Mouse (Mus musculus): ENCODE measurements around the gene Abcc8.
"Not testable (repeated sequence)": the region's sequence is repeated elsewhere in the genome, so short reads cannot be mapped to it uniquely, and the experiment has no call there.

Gene Abcc8

GRCm38 (mm10) chr7:46179431-46180275 lies at the start of gene Abcc8:
Abcc8 (minus strand) TSS chr7:46180033.
- peak; percentile 52 for DNase-seq

GRCm38 (mm10) chr7:46226936-46227335 lies 47.1 kb upstream of the Abcc8 start:
- DNase-seq: peak; percentile 42

GRCm38 (mm10) chr7:46226253-46226652 lies 46.4 kb upstream of the Abcc8 start:
- peak; percentile 75 for DNase-seq

- DNase-seq: no peak
These were observed 40.8 kb upstream of the Abcc8 start for GRCm38 (mm10) chr7:46220591-46221129.

GRCm38 (mm10) chr7:46218415-46218814 lies 38.6 kb upstream of the Abcc8 start:
- no peak for DNase-seq

- no peak for DNase-seq
These were observed 36.6 kb upstream of the Abcc8 start for GRCm38 (mm10) chr7:46216481-46216880.

GRCm38 (mm10) chr7:46210276-46210675 lies 30.4 kb upstream of the Abcc8 start:
- no peak for DNase-seq

GRCm38 (mm10) chr7:46208131-46208530 lies 28.3 kb upstream of the Abcc8 start:
- peak; percentile 59 for DNase-seq

GRCm38 (mm10) chr7:46204775-46205174 lies 24.9 kb upstream of the Abcc8 start:
- DNase-seq: no peak

- peak; percentile 71 for DNase-seq
These were observed 24.2 kb upstream of the Abcc8 start for GRCm38 (mm10) chr7:46204046-46204471.

- DNase-seq: no peak
These were observed 21.8 kb upstream of the Abcc8 start for GRCm38 (mm10) chr7:46201649-46202048.

GRCm38 (mm10) chr7:46200021-46200420 lies 20.2 kb upstream of the Abcc8 start:
- no peak for DNase-seq

- DNase-seq: no peak
These were observed 15.5 kb upstream of the Abcc8 start for GRCm38 (mm10) chr7:46195356-46195755.

- no peak for DNase-seq
These were observed 4.4 kb upstream of the Abcc8 start for GRCm38 (mm10) chr7:46184232-46184631.

GRCm38 (mm10) chr7:46181590-46181989 lies 1.8 kb upstream of the Abcc8 start:
- peak; percentile 56 for DNase-seq

GRCm38 (mm10) chr7:46168980-46169379 lies 10.9 kb downstream of the Abcc8 start:
- not testable (repeated sequence) for DNase-seq

GRCm38 (mm10) chr7:46168402-46168801 lies 11.4 kb downstream of the Abcc8 start:
- no peak for DNase-seq

GRCm38 (mm10) chr7:46167901-46168300 lies 11.9 kb downstream of the Abcc8 start:
- DNase-seq: no peak

GRCm38 (mm10) chr7:46165876-46166275 lies 14.0 kb downstream of the Abcc8 start:
- DNase-seq: no peak

GRCm38 (mm10) chr7:46162731-46163130 lies 17.1 kb downstream of the Abcc8 start:
- DNase-seq: no peak

GRCm38 (mm10) chr7:46162132-46162727 lies 17.6 kb downstream of the Abcc8 start:
- DNase-seq: no peak

GRCm38 (mm10) chr7:46161615-46162014 lies 18.2 kb downstream of the Abcc8 start:
- no peak for DNase-seq

- DNase-seq: no peak
These were observed 22.1 kb downstream of the Abcc8 start for GRCm38 (mm10) chr7:46157746-46158145.
